Mouse (Mus musculus) embryonic facial prominence, embryonic 11.5 days (tissue): ENCODE data around the gene H2-Q2. TPM values are rescaled to one million over a fixed set of nuclear protein-coding genes. Genes with fewer than 3 reads are reported as not detected.
"Not testable (repeated sequence)": the region's sequence is repeated elsewhere in the genome, so short reads cannot be mapped to it uniquely, and the experiment has no call there.

Experiments used
- ATAC-seq: fragments of 200-750 bp; cut with Nextera tagmentation; replicated peaks from 2 replicates; pipeline ENCODE4 v1.8.0; 2017; ENCODE audit warnings: low read depth; ENCODE audit not compliant: insufficient number of reproducible peaks, low FRiP score, low TSS enrichment
- DNase-seq: peaks from one replicate; pipeline ENCODE4 v3.0.0-alpha.2; 2015; ENCODE audit warnings: low spot score
- H3K27ac ChIP-seq: fragments of 300-500 bp; sonication (generic); replicated peaks from 2 replicates; pipeline ENCODE4 v1.5.1; 2014; ENCODE audit warnings: mild to moderate bottlenecking, low read depth, low read length, control low read depth
- H3K27me3 ChIP-seq: fragments of 300-500 bp; sonication (generic); 2 replicates; pipeline ENCODE4 v1.6.1; 2014; ENCODE audit warnings: mild to moderate bottlenecking, low read length, moderate library complexity, mixed read lengths; ENCODE audit not compliant: control insufficient read depth, insufficient read depth
- H3K36me3 ChIP-seq: fragments of 300-500 bp; sonication (generic); replicated peaks from 2 replicates; pipeline ENCODE4 v1.6.1; 2014; ENCODE audit warnings: low read depth, mild to moderate bottlenecking, low read length, moderate library complexity, mixed read lengths; ENCODE audit not compliant: control insufficient read depth, insufficient read depth
- H3K4me1 ChIP-seq: fragments of 300-500 bp; sonication (generic); 2 replicates; pipeline ENCODE4 v1.6.1; 2014; ENCODE audit warnings: low read length, mixed read lengths; ENCODE audit not compliant: control insufficient read depth, insufficient read depth
- H3K4me2 ChIP-seq: fragments of 300-500 bp; sonication (generic); 2 replicates; pipeline ENCODE4 v1.6.1; 2014; ENCODE audit warnings: low read depth, mild to moderate bottlenecking, control low read depth, low read length, moderate library complexity
- H3K4me3 ChIP-seq: fragments of 300-500 bp; sonication (generic); 2 replicates; pipeline ENCODE4 v1.5.1; 2014; ENCODE audit warnings: low read depth, low read length, control low read depth
- H3K9ac ChIP-seq: fragments of 300-500 bp; sonication (generic); replicated peaks from 2 replicates; pipeline ENCODE4 v1.6.1; 2014; ENCODE audit warnings: mild to moderate bottlenecking, control low read depth, low read length
- H3K9me3 ChIP-seq: fragments of 300-500 bp; sonication (generic); replicated peaks from 2 replicates; pipeline ENCODE4 v1.6.1; 2016; ENCODE audit warnings: mild to moderate bottlenecking, low read length, inconsistent platforms, mixed read lengths; ENCODE audit not compliant: control insufficient read depth
- WGBS: fragments of 180-500 bp; shearing (Covaris S2); extraction: QIAGEN DNeasy Blood & Tissue Kit; methylation state at CpG from one replicate; pipeline ENCODE4 v1.1.7; 2014; 5-methylcytosine and 5-hydroxymethylcytosine counted together
- polyA plus RNA-seq: library from polyadenylated mRNA; unstranded; fragments of >200 nt; fragmentation: Nextera tagmentation; extraction: Ambion mirVana; gene quantifications from 2 replicates; pipeline ENCODE4 v1.2.1, GENCODE M21; 2014

The H2-Q2 gene
- polyA plus RNA-seq, 1 experiment from 2014 or later: 0.69 TPM

- DNase-seq, H3K36me3 ChIP-seq, H3K4me1 ChIP-seq, ATAC-seq, H3K9ac ChIP-seq, H3K9me3 ChIP-seq, H3K27ac ChIP-seq, H3K4me2 ChIP-seq, H3K4me3 ChIP-seq, H3K27me3 ChIP-seq: not testable (repeated sequence)
- WGBS: 75% methylated on average over 6 of the region's 6 CpGs
Observed at GRCm38 (mm10) chr17:35353275-35353674, 11.2 kb downstream of the H2-Q2 start.

- DNase-seq (no peak), ATAC-seq (no peak)
- Histone ChIP-seq H3K27me3 (peaks cover 6% of the 10 kb centered on the region), H3K9me3 (no peaks in the 10 kb centered on the region), H3K36me3 (no peaks in the 10 kb centered on the region), H3K27ac (no peak overlapping the region), H3K9ac (no peak overlapping the region), H3K4me1 (no peaks in the 10 kb centered on the region; the same call in 1 of the 2 replicates), H3K4me2 (no peak overlapping the region), H3K4me3 (no peak overlapping the region)
- WGBS: 73% methylated on average over 2 of the region's 2 CpGs
Observed at GRCm38 (mm10) chr17:35354071-35354470, 12.0 kb downstream of the H2-Q2 start.

- DNase-seq (no peak), ATAC-seq (no peak)
- Histone ChIP-seq H3K9me3 (no peaks in the 10 kb centered on the region), H3K27me3 (peaks cover 10% of the 10 kb centered on the region), H3K4me3 (no peak overlapping the region), H3K4me2 (no peak overlapping the region), H3K27ac (no peak overlapping the region), H3K36me3 (no peaks in the 10 kb centered on the region), H3K4me1 (no peaks in the 10 kb centered on the region; the same call in 1 of the 2 replicates), H3K9ac (no peak overlapping the region)
- WGBS: 32% methylated on average over 1 of the region's 1 CpGs
Observed at GRCm38 (mm10) chr17:35357086-35357485, 15.0 kb downstream of the H2-Q2 start.

GRCm38 (mm10) chr17:35358763-35359469, 16.9 kb downstream of the H2-Q2 start:
- H3K4me2 ChIP-seq: peak overlapping the region; percentile 71
- ATAC-seq (no peak), DNase-seq (peak; percentile 5)
- peaks cover 10% of the 10 kb centered on the region for H3K27me3 ChIP-seq
- peak overlapping the region; percentile 33; the same call in 1 of the 2 replicates for H3K9ac ChIP-seq
- WGBS: 9% methylated on average over 36 of the region's 38 CpGs
- H3K9me3 ChIP-seq: no peaks in the 10 kb centered on the region
- no peaks in the 10 kb centered on the region for H3K36me3 ChIP-seq
- no peak overlapping the region for H3K27ac ChIP-seq
- H3K4me3 ChIP-seq: peak overlapping the region; percentile 21
- H3K4me1 ChIP-seq: no peaks in the 10 kb centered on the region; the same call in 1 of the 2 replicates

GRCm38 (mm10) chr17:35359470-35359862, 17.4 kb downstream of the H2-Q2 start:
- Histone ChIP-seq H3K4me1 (no peaks in the 10 kb centered on the region; the same call in 1 of the 2 replicates), H3K27ac (no peak overlapping the region), H3K9ac (no peak overlapping the region), H3K27me3 (peaks cover 10% of the 10 kb centered on the region), H3K36me3 (no peaks in the 10 kb centered on the region), H3K9me3 (no peaks in the 10 kb centered on the region), H3K4me2 (peak overlapping the region; percentile 71), H3K4me3 (peak overlapping the region; percentile 21)
- DNase-seq (no peak), ATAC-seq (no peak)
- WGBS: 17% methylated on average over 21 of the region's 21 CpGs

- Histone ChIP-seq H3K27ac (no peak within 1 kb of the TSS), H3K27me3 (no peaks in the 10 kb centered on the region), H3K4me1 (no peaks in the 10 kb centered on the region), H3K9ac (peak within 1 kb of the TSS; percentile 35), H3K4me3 (peak within 1 kb of the TSS; percentile 40), H3K4me2 (peak within 1 kb of the TSS; percentile 72), H3K9me3 (no peaks in the 10 kb centered on the region), H3K36me3 (no peaks in the 10 kb centered on the region)
- WGBS: 1% methylated on average over 16 of the region's 16 CpGs
- ATAC-seq (peak; percentile 86), DNase-seq (peak; percentile 83)
Observed at GRCm38 (mm10) chr17:35379369-35379728, 37.3 kb downstream of the H2-Q2 start, which contains the start of gene H2-Q4. TSS of gene H2-Q4 (plus strand) at chr17:35379617.

GRCm38 (mm10) chr17:35379729-35380451, 37.8 kb downstream of the H2-Q2 start:
- DNase-seq (peak; percentile 27), ATAC-seq (peak; percentile 67)
- no peak overlapping the region for H3K27ac ChIP-seq
- H3K9me3 ChIP-seq: no peaks in the 10 kb centered on the region
- H3K4me2 ChIP-seq: peak overlapping the region; percentile 72
- no peaks in the 10 kb centered on the region for H3K27me3 ChIP-seq
- peak overlapping the region; percentile 35 for H3K9ac ChIP-seq
- H3K4me3 ChIP-seq: peak overlapping the region; percentile 40
- H3K36me3 ChIP-seq: no peaks in the 10 kb centered on the region
- no peaks in the 10 kb centered on the region for H3K4me1 ChIP-seq
- 1% methylated on average over 64 of the region's 70 CpGs for WGBS

GRCm38 (mm10) chr17:35389796-35390195, 47.8 kb downstream of the H2-Q2 start:
- H3K27me3 ChIP-seq, H3K9ac ChIP-seq, H3K9me3 ChIP-seq, H3K4me2 ChIP-seq, H3K27ac ChIP-seq, H3K36me3 ChIP-seq, H3K4me3 ChIP-seq, H3K4me1 ChIP-seq, ATAC-seq: not testable (repeated sequence)
- WGBS: 8% methylated on average over 7 of the region's 7 CpGs
- peak; percentile 56 for DNase-seq
